Mouse (Mus musculus): ENCODE data around the gene Gm27021. TPM values are rescaled to one million over a fixed set of nuclear protein-coding genes. Genes with fewer than 3 reads are reported as not detected.

Gm27021 gene
- total RNA-seq, 2 experiments from 2014 or later = 0.29 TPM; not detected in 1

DNA sequence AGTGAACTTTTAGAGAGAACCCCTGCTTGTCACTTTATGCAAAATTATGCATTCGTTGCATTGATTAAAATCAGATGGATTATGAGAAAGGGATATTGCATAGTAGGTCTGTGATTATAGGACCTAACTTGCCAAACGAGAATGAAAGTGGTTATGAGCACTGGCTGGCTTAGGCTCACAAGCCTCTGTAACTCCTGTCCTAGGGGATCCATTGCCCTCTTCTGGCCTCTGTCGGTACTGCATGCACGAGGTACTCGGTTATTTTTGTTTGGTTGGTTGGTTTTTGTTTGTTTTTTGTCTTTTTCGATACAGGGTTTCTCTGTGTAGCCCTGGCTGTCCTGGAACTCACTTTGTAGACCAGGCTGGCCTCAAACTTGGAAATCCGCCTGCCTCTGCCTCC lies 60.0 kb downstream of the Gm27021 start:
- peak; percentile 96 for ATAC-seq (ENCODE audit: poor library complexity, severe bottlenecking)

DNA sequence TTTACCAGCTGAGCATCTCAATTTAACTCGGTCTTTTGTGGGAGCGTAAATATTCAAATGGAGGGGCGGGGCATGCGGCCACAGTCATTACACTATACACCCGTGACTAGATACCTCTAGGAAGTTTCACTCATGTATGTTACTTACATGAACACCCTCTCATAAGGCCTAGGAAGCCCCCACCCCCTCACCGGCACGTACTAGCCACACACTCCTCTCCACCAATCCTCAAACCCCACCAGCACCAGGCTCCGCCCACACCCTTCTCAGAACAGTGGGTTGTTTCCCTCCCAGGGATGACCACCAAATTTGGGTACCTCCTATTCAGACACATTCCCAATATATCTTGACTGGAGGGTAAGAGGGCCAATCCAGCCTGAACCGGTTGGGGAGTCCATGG lies 60.4 kb downstream of the Gm27021 start:
- 0 out of 2 replicates have a peak, but pooled peaks have one; percentile 6 for ATAC-seq (ENCODE audit: poor library complexity, severe bottlenecking)

DNA sequence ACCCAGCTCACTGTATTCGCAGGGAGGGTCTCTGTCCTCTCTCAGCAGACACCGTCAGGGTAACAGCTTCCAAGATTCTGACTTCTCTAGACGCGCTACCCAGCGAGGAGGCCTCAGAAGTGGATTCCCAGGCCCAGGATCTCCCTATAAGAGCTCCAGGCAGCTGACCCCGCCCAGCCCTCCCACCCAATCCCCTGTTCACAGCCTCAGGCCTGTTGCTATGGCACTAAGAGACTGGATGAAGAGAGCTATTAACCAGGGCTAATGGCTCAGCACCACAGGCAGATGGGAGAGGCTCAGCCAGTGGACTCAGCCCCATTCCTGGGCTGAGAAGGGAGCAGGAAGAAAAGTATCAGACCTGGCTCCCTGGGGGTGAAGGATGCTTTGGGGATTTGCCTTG lies 65.2 kb downstream of the Gm27021 start:
- no peak for ATAC-seq (ENCODE audit: poor library complexity, severe bottlenecking)

DNA sequence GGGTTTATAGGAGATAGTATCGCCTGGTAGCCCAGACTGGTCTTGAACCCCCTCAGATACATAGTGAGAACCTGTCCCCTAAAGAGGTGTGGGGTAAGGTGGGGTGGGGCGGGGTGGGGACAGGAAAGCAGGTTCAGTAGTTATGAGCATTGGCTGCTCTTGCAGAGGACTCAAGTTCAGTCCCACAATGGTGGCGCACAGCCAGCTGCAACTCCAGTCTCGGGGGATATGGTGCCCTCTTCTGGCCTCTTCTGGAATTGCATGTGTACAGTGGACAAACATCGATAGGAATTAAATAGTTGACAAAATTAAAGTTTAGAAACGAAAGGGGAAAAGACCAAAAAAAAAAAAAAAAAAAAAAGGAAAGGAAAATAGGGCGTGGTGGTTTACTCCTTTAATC lies 68.4 kb downstream of the Gm27021 start:
- ATAC-seq (ENCODE audit: poor library complexity, severe bottlenecking) = peak; percentile 80

DNA sequence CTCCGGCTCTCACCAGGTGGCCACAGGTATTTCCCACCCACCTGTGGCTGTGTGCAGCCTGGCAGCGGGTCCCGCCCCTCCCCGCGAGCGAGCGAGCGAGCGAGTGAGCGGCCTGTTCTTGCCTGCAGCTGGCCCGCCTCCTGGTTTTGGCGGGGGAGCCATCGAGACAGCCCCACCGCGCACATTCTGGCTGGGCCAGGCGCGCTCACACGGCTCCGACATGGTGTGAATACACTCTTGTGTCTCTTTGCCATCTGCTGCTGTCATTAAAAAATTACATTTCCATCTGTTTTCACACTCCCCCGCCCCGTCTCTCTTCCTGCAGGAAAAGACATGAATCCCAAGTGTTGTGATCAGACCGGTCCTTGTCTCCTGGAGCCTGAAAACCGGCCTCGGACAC lies 69.3 kb downstream of the Gm27021 start:
- no peak for ATAC-seq (ENCODE audit: poor library complexity, severe bottlenecking)

DNA sequence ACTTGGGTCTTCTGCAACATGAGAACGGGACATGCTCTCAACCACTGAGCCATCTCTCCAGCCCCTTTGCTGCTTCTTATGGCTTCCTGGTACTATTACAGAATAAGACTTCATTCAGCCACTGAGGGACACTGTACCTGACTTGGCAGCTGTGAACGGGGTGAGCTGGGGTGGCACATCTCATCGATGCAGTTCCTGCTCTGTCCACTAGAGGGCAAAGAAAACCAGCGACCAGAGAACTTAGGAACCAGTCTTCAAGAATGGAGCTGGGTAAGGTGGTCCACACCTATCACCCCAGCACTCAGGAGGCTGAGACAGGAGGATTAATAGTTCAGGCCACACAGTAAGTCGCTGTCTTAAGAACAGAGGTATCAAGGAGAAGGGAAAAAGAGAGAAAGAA lies 71.9 kb downstream of the Gm27021 start:
- peak; percentile 79 for ATAC-seq (ENCODE audit: poor library complexity, severe bottlenecking)

DNA sequence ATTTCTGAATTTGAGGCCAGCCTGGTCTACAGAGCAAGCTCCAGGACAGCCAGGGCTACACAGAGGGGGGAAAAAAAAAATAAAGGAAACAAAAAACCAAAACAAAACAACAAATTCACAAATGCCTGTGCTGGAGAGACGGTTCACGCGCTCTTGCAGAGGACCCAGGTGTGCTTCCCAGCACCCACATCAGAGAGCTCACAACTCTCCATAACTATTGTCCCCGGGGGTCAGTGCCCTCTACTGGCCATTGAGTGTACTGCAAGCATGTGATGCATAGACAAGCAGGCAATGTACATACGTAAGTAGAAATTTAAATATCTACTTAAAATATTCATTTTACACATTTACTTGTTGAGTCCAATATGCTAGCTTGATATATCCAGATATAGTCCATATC lies 73.3 kb downstream of the Gm27021 start:
- 0 out of 2 replicates have a peak, but pooled peaks have one; percentile 31 for ATAC-seq (ENCODE audit: poor library complexity, severe bottlenecking)

DNA sequence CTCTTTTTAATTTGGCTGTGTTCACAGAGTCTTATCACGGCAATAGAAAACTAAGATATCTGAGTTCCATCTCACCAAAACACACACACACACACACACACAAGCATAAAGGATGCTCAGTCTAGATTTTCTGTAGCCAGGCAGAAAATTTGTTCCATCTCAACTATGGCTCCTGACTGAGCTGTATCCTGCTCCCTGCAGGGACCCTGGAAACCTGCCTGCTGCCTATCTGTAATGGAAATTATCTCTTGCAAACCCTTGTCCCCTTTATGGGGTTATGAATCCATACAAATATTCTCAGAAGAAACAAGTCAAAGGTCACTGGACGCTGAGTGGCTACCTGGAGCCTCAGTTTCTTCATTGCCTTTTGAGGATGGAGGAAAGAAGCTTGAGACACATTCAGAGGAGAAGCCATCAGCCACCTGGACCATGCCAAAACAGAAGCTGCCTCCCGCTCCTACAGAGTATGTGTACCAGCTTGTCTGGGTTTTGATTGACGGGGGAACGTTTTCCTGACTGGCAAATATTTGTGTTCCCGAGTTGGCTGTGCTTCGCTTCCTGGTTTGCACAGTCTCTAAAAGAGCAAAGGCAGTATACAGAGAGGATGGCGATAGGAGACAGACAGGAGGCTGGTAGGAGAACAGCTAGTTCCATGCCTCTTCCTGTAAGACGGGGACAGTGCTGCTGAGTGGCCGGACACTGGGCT lies 76.1 kb downstream of the Gm27021 start:
- ATAC-seq (ENCODE audit: poor library complexity, severe bottlenecking) = no peak

DNA sequence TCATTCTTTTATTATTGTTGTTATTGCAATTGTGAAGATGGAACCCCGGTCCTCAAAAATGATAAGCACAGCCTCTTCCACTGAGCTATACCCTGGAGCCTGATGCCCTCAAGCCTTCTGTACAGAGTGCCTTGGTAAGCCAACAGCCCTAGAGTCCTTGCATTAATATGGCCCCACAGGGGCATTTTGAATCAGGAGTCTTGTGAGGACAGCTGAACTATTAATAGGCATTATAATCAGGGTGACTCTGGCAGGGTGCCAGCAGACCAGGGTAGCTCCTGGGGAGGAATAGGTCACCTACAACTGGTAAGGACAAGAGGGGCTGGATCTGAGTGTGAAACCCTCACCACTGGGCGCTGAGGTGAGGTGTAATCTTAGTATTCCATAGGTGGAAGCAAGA lies 78.0 kb downstream of the Gm27021 start:
- no peak for ATAC-seq (ENCODE audit: poor library complexity, severe bottlenecking)

DNA sequence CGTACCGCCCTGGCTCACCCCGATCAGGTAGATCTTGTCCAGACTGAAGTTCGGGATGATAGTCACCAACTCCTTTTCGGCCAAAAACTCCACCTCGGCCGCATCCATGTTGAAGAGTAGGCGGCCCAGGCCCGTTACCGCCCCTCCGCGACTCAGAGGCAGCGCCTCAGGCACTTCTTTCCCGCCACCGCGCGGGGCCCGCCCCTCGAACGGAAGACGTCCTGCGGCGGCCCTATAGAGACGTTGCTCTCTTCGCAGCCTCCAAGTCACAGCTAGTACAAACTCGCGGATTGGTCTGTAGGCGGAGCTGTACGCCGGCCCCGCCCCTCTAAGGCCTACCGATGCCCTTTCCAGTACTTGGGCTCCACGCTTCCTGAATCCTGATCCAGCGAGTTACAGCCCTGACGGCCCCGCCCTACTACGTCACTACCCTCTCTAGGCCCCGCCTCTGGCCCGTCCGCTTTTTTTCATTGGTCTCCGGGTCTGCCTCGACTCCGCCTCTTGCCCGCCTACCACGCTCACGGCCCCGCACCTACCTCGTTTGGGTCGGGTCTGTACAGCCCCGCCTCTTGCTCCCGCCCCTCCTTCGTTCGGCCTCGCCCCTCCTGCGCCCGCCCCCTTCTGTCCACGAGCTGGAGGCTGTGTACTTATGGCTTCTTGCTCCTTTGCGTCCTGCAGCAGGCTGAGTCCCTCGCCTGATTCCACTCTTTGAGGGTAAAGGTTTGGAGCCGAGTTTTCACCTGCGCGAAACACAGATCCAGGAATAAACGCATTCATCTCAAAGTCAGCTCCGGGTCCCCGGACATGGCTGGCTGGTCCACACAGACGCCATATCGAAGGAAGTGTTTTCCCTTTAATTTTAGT lies 78.7 kb downstream of the Gm27021 start, which contains the start of gene Gins2:
TSS of gene Gins2 (minus strand) at position 397 of the 864 bp plus-strand sequence.
- peak; percentile 96 for ATAC-seq (ENCODE audit: poor library complexity, severe bottlenecking)

DNA sequence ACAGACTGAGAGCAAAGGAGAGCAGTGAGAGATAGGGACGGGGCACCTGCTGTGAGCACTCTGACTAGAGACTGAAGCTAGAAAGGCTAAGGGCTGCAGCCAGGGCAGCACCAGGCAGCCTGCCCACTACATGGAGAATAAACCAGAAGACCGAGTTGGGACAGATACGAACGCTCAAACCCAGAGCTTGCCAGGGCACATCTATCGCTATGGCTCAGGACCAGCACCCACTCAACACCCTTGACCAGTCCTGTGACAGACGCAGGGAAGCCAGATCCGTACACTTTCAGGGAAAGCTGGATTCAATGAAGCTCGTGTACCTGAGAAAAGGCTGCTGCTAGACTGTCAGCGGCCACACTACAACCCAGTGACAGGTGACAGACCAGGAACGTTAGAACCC lies 82.4 kb downstream of the Gm27021 start:
- no peak for ATAC-seq (ENCODE audit: poor library complexity, severe bottlenecking)

DNA sequence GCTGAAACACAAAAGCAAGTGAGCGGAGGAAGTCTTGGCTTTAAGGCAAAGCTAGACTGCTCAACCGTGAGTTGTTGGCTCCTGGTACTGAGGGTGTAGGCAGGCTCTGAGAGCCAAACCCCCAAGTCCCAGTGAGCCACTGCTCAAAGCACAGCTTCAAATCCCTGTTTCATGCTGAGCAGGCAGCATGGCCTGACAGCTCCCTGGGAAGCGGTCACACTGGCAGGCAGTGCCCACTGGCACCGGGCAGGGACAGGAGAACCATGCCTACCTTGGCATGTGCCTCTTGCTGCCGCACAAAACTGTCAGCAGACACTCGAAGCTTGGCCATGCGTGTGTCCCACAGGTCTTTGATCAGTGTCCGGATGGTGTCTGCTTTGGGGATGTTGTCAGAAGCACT lies 86.1 kb downstream of the Gm27021 start:
- ATAC-seq (ENCODE audit: poor library complexity, severe bottlenecking) = no peak

DNA sequence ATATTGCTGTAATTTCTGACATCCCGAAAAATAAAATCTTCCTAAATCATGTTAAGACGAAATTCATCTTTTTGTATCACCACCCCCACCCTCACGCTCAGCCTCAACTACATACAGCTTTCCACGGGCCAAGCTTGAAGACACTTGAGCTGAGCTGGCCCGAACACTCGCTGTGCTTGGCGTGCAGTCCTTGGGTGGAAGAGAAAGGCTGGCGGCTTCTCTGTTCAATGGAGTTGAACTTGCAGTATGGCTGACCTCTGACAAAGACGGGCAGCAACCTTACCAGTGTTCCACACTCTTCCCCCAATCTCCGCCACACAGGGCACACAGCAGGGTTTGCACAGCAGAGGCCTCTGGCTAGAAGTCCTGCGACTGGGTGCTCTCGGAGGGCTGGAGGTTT lies 86.5 kb downstream of the Gm27021 start:
- ATAC-seq (ENCODE audit: poor library complexity, severe bottlenecking) = no peak

DNA sequence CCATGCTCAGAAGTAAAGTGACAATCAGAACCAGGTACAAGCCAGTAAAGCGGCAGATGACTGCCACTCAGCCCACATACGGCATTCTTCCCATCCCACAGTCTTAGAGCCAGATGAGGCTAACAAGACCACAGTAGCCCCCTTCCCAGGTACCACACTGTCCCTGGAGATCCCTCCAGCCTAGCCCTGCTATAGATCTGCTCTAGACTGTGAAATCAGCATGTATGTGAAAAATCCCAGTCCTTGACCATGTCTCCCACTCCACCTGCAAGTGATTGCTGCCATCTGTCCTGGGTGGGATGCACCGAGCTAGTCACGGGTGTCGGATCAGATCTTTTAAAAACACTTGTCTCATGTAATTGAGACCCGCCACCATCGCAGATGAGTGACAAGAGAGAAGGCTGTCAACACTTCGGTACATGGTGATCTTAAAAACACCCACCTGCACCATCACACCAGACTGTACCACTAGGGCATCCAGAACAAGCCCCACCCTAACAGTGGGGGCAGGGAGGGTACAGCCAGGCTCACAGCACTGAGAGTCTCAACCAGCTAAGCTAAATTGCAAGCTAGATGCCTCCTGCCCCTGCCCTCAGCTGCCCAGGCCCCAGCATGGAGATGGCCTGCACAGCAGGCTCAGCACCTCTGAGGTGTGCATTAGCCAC lies 87.4 kb downstream of the Gm27021 start:
- no peak for ATAC-seq (ENCODE audit: poor library complexity, severe bottlenecking)

DNA sequence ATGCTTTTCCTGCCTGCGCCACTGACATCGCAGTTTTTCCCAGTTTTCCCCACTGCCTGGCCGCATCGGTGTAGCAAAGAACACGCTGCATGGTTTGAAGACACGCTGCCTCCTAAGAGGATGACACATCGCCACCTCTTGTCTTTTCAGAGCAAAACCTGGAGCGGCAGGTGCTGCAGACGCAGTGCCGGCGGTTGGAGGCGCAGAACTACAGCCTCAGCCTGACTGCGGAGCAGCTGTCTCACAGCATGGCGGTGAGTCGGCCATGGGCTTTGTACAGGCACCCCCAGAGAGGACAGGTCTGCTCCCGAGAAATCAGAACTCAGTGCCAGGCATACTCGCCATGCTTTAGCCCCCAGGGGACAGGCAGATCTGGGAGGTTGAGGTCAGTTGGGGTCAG lies 90.1 kb downstream of the Gm27021 start:
- ATAC-seq (ENCODE audit: poor library complexity, severe bottlenecking) = no peak

DNA sequence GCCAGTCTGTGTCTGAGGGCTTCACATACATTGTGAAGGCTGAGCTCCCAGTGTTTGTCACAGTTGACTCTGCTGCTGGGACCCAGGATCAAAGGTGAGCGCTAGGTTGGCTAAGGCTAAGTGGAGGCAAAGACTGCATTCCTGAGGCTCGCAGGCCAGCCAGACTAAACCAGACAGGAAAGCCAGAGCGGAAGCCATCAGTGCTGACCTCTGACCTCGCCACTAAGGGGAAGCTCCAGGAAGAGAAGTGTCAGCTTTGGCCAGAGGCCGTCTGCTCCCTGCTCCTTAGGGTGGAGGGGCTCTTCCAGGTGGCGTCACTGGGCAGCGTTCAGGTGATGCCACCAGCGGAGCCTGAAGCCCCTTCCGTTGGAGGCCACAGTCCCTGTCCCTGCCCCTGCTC lies 92.1 kb downstream of the Gm27021 start:
- no peak for ATAC-seq (ENCODE audit: poor library complexity, severe bottlenecking)

DNA sequence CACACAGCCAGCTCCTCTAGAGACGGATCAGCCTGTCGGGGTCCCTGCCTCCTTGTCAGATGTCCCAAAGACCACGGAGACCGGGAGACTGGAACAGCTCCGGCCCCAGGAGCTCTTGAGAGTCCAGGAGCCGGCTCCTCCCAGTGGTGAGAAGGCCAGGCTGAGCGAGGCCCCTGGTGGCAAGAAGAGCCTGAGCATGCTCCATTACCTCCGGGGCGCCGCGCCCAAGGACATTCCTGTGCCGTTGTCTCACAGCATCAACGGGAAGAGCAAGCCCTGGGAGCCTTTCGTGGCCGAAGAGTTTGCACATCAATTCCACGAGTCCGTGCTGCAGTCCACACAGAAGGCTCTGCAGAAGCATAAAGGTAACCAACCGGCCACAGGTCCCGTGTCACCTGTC lies 92.9 kb downstream of the Gm27021 start:
- no peak for ATAC-seq (ENCODE audit: poor library complexity, severe bottlenecking)

DNA sequence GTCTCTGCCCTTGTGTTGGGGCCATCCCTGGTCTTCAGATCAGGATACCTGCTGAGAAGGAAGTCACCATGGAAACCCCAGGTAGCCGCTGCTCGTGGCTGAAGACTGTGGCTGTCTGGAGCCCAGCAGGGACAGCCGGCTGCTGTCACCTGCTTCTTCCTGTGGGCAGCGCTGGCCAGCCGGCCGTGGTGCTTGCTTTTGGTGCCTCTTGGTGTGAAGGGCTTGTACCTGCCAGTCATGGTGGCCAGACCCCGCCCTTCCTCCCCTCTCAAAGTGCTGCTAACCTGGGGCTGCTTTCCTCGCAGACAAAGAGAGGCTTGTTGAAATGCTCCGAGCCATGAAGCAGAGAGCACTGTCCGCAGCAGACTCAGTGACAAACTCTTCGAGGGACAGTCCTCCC lies 94.0 kb downstream of the Gm27021 start:
- ATAC-seq (ENCODE audit: poor library complexity, severe bottlenecking) = no peak

DNA sequence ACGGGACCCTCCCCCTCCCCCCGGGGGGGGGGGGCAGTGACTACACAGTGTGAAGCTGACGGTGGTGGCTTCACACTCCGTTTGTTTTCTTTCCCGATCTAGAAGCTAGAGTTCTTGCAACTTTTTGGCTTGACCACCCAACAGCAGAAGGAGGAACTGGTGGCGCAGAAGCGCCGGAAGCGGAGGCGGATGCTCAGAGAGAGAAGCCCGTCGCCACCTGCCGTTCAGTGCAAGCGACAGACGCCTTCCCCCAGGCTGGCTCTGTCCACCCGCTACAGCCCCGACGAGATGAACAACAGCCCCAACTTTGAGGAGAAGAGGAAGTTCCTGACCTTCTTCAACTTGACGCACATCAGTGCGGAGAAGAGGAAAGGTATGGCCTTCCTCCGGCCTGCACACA lies 95.3 kb downstream of the Gm27021 start:
- ATAC-seq (ENCODE audit: poor library complexity, severe bottlenecking) = peak; percentile 86

DNA sequence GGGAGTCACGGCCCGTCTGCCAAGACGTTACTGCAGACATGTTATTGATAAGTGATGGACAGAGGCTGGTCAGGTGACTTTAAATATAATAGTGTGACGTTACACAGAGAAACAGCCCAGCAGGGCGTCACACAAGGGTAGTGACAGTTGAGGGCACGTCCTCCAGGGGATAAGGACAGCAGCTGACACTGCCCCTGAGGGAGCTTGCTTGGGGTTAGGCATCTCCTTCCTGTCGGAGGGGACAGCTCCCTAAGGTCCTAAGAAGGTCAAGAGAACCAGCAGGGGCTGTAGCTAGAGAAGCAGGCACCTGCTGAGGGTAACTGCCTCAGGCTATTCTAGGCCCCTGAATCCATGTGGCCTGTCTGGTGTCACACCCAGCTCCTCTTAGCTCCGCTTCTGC lies 96.3 kb downstream of the Gm27021 start:
- no peak for ATAC-seq (ENCODE audit: poor library complexity, severe bottlenecking)

DNA sequence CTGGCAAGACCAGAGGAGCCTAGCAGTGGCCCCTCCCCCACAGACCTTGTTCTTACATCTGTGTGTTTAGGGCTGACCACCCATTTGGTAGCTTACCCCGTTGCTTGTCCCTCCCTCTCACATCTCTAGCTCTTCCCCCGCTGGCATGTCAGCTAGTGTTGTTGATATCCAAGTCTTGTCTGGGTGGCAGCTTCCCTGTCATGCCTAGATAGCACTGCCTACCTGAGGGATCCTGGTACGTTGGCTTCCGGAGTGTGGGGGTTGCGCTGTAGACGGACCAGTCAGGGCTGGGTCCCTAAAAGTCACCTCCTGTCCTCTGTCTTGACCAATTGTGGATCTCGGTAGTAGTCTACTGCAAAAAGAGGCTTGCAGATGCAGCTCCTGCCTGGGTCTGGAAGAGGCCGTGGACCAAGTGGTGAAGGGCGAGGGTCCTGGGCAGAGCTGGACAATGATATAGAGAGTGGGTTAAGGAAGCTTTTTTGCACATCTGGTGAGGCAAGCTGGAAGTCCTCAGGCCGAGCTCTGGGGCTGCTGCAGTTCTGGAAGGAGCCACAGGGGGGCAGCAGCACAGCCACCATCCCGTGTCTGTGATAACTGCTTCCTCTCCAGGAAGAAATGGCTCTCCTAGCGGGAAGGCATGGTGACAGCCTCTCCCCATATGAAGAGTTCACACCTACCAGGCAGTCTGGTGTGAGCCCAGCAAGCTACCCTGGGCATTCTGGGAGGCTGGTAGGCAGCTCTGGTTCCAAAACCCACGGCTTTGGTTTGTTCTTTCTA lies 97.8 kb downstream of the Gm27021 start:
- peak; percentile 67 for ATAC-seq (ENCODE audit: poor library complexity, severe bottlenecking)
